Mouse (Mus musculus): ENCODE data around the gene Ccnk. TPM values are rescaled to one million over a fixed set of nuclear protein-coding genes. Genes with fewer than 3 reads are reported as not detected.

Gene Ccnk
- polyA plus RNA-seq, 1 experiment from 2014 or later = 3.3 TPM

DNA sequence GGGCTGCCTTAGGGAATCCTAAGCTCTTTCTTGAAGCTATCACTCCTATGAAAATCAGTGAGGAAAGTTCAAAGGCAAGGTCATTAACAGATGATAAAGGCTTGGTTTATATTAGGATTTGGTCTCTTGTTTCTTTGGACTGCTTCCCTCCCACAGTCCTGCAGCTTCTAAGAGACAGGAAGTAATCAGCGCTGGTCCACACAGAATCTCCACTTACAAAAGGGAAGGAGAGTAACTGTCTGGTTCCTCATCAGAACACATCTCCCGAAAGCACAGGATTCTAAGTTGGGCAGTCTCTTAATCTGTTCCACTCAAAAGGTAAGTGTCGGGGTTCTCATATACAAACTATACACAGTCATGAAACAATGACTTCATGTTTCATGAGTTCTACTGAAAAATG, 10.5 kb upstream of the Ccnk start:
- Histone ChIP-seq H3K4me2 (no peak overlapping the region), H3K36me3 (peaks cover 5% of the 10 kb centered on the region; the same call in 1 of the 2 replicates), H3K9ac (replicated peaks) (no peak overlapping the region), H3K27me3 (no peaks in the 10 kb centered on the region), H3K4me3 (replicated peaks) (no peak overlapping the region), H3K4me1 (replicated peaks) (0 out of 2 replicates have a peak, but pooled peaks cover 3% of the 10 kb centered on the region), H3K9me3 (no peaks in the 10 kb centered on the region), H3K27ac (no peak overlapping the region)
- WGBS = 62% methylated on average over 3 of the region's 3 CpGs
- no peak for ATAC-seq (ENCODE audit: insufficient number of reproducible peaks, insufficient read depth, low FRiP score, low TSS enrichment, low read depth)

DNA sequence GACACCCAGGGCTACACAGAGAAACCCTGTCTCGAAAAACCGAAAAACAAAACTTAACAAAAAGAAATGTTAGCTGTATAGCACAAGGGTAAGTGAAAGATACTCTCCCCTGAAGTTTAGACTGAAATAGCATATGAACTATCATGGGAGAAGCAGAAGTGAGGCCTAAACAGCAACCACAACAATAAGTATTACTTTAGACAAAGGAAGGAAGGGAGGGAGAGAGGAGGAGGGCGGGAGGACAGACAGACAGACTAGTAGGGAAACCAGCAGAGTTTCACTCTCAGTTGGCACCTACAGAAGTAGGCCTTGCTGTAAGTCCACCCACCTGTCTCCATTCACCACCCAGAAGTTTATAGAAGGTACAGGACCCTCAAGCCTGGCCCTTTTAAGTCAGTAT, 8.9 kb upstream of the Ccnk start:
- Histone ChIP-seq H3K27me3 (no peaks in the 10 kb centered on the region), H3K9me3 (no peaks in the 10 kb centered on the region), H3K4me2 (no peak overlapping the region), H3K27ac (no peak overlapping the region), H3K4me3 (replicated peaks) (no peak overlapping the region), H3K36me3 (no peaks in the 10 kb centered on the region), H3K4me1 (replicated peaks) (peaks cover 10% of the 10 kb centered on the region; the same call in 1 of the 2 replicates), H3K9ac (replicated peaks) (no peak overlapping the region)
- WGBS = 92% methylated on average over 3 of the region's 3 CpGs
- ATAC-seq (ENCODE audit: insufficient number of reproducible peaks, insufficient read depth, low FRiP score, low TSS enrichment, low read depth) = no peak

DNA sequence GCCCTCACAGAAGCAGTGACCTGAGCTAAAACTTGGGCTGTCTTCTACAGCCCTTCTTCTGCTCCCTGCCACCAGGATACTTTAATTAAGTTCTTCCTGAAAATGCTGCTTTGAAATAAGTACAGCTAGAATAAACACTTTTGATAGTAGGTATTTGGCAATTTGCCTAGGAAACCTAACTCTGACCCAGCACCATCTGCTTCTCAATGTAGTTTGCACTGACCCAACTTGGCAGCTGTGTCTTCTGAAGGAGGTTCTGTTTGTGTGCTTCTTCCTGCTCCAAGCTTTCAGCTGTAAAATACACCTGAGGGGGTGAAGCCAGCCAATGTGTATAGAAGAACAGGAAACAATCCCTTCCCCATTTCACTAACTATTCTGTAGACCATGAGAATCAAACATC, 8.0 kb upstream of the Ccnk start:
- no peak for ATAC-seq (ENCODE audit: insufficient number of reproducible peaks, insufficient read depth, low FRiP score, low TSS enrichment, low read depth)
- H3K27me3 ChIP-seq = no peaks in the 10 kb centered on the region
- H3K36me3 ChIP-seq = no peaks in the 10 kb centered on the region
- no peak overlapping the region for H3K9ac ChIP-seq (replicated peaks)
- H3K4me2 ChIP-seq = no peak overlapping the region
- no peaks in the 10 kb centered on the region for H3K9me3 ChIP-seq
- no peak overlapping the region for H3K4me3 ChIP-seq (replicated peaks)
- H3K4me1 ChIP-seq (replicated peaks) = peaks cover 12% of the 10 kb centered on the region
- no peak overlapping the region for H3K27ac ChIP-seq

DNA sequence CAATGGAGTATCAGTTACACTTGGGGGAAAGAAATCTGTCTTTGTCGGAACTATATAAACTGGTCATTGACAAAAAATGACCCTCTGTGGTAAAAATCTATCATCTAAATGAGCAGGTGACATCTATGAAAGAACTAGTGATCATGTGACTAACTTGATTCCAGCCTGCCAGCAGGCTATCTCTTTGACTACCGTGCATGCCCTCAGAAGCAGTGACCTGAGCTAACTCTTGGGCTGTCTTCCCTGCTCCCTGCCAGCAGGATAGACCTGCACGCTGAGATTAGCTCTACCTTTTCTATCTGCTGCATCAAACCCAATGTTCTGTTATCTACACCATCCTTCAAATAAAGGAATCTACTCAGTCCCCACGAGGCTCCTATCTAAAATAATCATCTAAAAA, 6.7 kb upstream of the Ccnk start:
- no peak for ATAC-seq (ENCODE audit: insufficient number of reproducible peaks, insufficient read depth, low FRiP score, low TSS enrichment, low read depth)
- WGBS = 79% methylated on average over 4 of the region's 4 CpGs
- Histone ChIP-seq H3K9ac (replicated peaks) (no peak overlapping the region), H3K36me3 (no peaks in the 10 kb centered on the region), H3K4me1 (replicated peaks) (peaks cover 25% of the 10 kb centered on the region), H3K4me2 (no peak overlapping the region), H3K27me3 (no peaks in the 10 kb centered on the region), H3K9me3 (no peaks in the 10 kb centered on the region), H3K27ac (no peak overlapping the region), H3K4me3 (replicated peaks) (no peak overlapping the region)

DNA sequence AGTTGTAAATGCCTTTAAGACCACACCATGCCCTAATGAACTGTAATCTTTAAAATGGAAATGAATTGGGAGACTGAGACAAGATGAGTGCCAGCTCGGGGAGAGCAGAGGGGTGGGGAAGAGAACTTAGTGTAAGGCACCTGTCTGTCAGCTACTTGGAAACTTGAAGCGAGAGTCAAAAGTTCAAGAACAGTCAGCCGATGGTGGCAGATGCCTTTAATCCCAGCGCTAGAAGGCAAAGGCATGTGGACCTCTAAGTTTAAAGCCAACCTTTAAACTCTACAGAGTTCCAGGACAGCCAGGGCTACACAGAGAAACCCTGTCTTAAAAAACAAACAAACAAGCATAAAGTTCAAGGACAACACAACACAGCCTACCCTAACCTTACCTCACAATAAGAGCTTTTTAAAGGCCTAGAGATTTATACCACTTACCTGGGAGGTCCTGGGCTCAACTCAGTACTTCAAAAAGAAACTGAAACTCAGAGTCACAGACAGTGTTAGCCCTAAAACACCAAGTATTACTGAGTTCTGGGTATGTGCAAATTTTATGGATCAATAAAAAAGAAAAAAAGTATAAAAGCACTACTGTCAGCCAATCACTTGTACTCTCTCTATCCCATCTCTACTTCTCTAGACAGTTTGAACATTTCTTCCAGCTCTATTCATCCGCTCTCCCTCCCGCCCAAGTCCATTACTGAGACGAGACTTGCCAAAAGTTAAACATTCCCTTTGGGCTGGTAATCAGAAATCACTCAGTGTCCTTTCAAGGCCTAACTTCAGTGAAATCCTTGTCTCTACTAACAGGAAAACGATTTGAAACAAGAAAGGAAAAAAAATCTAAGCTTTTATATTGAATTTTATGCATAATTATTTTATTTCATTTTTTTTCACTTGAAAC, 4.5 kb upstream of the Ccnk start:
- Histone ChIP-seq H3K27me3 (no peaks in the 10 kb centered on the region), H3K27ac (no peak overlapping the region), H3K9me3 (no peaks in the 10 kb centered on the region), H3K4me1 (replicated peaks) (peaks cover 31% of the 10 kb centered on the region), H3K4me2 (no peak overlapping the region), H3K4me3 (replicated peaks) (no peak overlapping the region), H3K9ac (replicated peaks) (no peak overlapping the region), H3K36me3 (no peaks in the 10 kb centered on the region)
- ATAC-seq (ENCODE audit: insufficient number of reproducible peaks, insufficient read depth, low FRiP score, low TSS enrichment, low read depth) = no peak
- 66% methylated on average over 8 of the region's 8 CpGs for WGBS

DNA sequence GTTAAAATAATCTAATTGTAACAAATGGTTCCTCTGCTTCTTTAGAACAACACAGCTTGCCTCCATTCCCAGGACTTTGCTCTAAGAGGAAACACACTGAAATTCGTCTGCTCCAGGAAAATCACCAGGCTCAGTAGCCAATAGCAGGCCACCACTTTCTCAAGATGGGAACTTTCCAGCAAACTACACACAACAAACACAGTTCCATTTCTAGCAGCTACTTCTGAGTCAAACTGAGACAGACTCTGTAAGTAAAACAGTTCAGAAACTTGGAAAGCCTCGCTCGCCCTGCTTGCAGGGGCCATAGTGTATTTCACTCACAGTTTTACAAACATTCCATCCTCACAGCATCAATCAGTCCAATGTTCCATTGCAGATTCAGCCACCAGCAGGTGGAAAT, 3.0 kb upstream of the Ccnk start:
- H3K36me3 ChIP-seq = no peaks in the 10 kb centered on the region
- no peaks in the 10 kb centered on the region for H3K27me3 ChIP-seq
- H3K9ac ChIP-seq (replicated peaks) = no peak overlapping the region
- peaks cover 42% of the 10 kb centered on the region for H3K4me1 ChIP-seq (replicated peaks)
- no peak for ATAC-seq (ENCODE audit: insufficient number of reproducible peaks, insufficient read depth, low FRiP score, low TSS enrichment, low read depth)
- H3K4me2 ChIP-seq = peak overlapping the region; percentile 10; the same call in 1 of the 2 replicates
- no peak overlapping the region for H3K4me3 ChIP-seq (replicated peaks)
- no peaks in the 10 kb centered on the region for H3K9me3 ChIP-seq
- WGBS = 73% methylated on average over 3 of the region's 3 CpGs
- no peak overlapping the region for H3K27ac ChIP-seq

DNA sequence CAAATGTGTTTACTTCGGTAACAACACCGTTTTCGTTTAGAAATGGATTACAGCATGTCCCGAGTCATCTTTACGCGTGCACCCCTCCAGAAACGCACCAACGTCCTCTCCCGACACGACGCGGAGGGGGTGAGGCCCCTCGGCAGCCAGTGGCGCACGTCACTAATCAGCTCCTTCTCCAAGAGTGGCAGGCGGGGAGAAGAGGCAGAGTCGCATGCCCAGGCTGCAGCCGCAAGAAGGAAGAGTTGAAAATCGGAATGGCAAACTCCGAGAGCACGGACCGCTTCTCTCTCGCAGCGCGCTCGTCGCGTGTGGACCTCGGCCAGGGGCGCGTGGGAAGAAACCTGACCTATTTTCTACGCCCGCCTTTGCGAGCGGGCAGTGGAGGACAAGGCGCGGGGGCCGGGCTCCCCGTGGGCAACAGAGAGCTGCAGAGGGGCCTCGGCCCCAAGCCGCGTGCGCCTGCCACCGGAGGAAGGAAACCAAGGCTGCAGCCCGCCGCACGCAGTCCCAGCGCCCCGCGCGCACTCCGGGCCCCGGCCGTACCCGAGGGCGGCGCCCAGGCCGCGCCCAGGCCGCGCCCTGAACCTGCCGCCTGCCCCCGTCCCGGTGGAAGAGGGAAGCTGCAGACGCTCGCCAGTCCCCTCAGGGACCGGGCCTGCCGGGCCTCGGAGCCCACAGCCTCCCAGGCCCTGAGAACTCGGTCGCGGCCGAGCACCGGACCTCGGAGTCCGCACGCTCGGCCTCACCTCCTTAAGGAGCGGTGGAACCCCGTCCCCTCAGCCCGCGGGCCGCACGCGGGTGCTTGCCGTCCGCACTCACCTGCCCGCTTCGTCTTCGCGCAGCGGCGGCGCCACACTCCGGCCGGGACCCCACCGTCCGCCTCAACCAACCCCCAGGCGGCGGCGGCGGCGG, 791 bp upstream of the Ccnk start:
- Histone ChIP-seq H3K27me3 (no peaks in the 10 kb centered on the region), H3K9ac (replicated peaks) (peak overlapping the region; percentile 94), H3K4me1 (replicated peaks) (peaks cover 39% of the 10 kb centered on the region), H3K27ac (peak overlapping the region; percentile 87), H3K4me2 (peak overlapping the region; percentile 85), H3K36me3 (peaks cover 20% of the 10 kb centered on the region), H3K9me3 (no peaks in the 10 kb centered on the region), H3K4me3 (replicated peaks) (peak overlapping the region; percentile 97)
- ATAC-seq (ENCODE audit: insufficient number of reproducible peaks, insufficient read depth, low FRiP score, low TSS enrichment, low read depth) = no peak; the same call in 1 of the 2 replicates
- WGBS = under 1% methylated on average over 98 of the region's 103 CpGs

DNA sequence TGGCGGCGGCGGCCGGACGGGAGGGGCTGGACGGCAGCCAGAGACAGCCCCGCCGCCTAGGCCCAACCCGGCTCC, 296 bp upstream of the Ccnk start, which contains the start of gene Setd3:
TSS of gene Setd3 (minus strand) at position 69 of the 75 bp plus-strand sequence.
- 0% methylated on average over 8 of the region's 9 CpGs for WGBS
- Histone ChIP-seq H3K36me3 (peaks cover 24% of the 10 kb centered on the region), H3K9ac (replicated peaks) (peak within 1 kb of the TSS; percentile 94), H3K4me1 (replicated peaks) (peaks cover 39% of the 10 kb centered on the region), H3K27me3 (no peaks in the 10 kb centered on the region), H3K4me2 (peak within 1 kb of the TSS; percentile 85), H3K4me3 (replicated peaks) (peak within 1 kb of the TSS; percentile 97), H3K9me3 (no peaks in the 10 kb centered on the region), H3K27ac (peak within 1 kb of the TSS; percentile 87)
- ATAC-seq (ENCODE audit: insufficient number of reproducible peaks, insufficient read depth, low FRiP score, low TSS enrichment, low read depth) = no peak

DNA sequence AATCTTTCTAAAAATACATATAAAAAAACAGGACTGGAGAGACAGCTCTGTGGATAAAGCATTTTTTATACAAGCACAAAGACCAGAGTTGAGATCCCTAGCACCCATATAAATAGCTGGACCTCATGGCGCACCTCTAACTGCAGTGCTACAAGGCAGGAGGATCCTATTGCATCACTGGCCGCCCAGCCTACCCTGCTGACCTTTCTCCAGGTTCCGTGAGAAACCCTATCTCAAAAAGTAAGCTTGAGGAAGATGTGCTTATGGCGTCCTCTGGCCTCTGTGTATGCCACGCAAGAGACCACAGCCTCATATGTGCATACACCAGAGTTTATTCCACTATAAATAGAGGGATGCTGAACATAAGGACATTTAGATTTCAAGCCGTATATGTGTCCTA, 2.3 kb downstream of the Ccnk start:
- Histone ChIP-seq H3K27me3 (no peaks in the 10 kb centered on the region), H3K4me1 (replicated peaks) (peaks cover 25% of the 10 kb centered on the region), H3K9ac (replicated peaks) (no peak overlapping the region), H3K27ac (no peak overlapping the region), H3K4me2 (no peak overlapping the region), H3K4me3 (replicated peaks) (no peak overlapping the region), H3K9me3 (no peaks in the 10 kb centered on the region), H3K36me3 (peaks cover 46% of the 10 kb centered on the region)
- WGBS = 93% methylated on average over 6 of the region's 6 CpGs
- ATAC-seq (ENCODE audit: insufficient number of reproducible peaks, insufficient read depth, low FRiP score, low TSS enrichment, low read depth) = no peak

DNA sequence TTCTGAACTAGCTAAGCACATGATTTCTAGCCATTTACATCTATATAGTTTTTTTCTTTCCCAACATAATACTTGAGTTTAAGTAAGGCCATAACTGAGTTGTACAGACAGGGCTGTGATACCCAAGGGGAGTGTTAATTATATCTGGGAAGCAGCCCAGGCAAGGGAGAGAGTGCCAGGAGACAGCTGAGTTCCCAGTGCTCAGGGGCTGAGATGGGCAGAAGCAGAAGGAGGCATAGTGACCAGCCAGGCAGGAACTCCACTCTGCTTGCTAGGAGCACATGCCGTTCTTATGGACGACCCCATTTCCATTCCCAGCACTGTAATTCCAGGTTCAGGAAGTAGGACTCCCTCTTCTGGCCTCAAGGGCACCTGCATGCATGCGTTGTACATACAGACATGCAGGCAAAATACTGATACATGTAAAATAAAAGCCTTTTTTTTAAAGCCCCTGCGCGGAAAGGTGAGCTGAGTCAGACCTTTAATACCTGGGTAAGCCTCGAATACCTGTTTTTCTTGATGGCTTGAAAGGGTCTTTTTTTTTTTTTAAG, 8.2 kb downstream of the Ccnk start:
- no peaks in the 10 kb centered on the region for H3K9me3 ChIP-seq
- H3K4me3 ChIP-seq (replicated peaks) = no peak overlapping the region
- no peak for ATAC-seq (ENCODE audit: insufficient number of reproducible peaks, insufficient read depth, low FRiP score, low TSS enrichment, low read depth)
- H3K36me3 ChIP-seq = peaks cover 93% of the 10 kb centered on the region
- H3K9ac ChIP-seq (replicated peaks) = no peak overlapping the region
- H3K27ac ChIP-seq = no peak overlapping the region
- H3K4me1 ChIP-seq (replicated peaks) = no peaks in the 10 kb centered on the region
- no peaks in the 10 kb centered on the region for H3K27me3 ChIP-seq
- 89% methylated on average over 6 of the region's 6 CpGs for WGBS
- no peak overlapping the region for H3K4me2 ChIP-seq

DNA sequence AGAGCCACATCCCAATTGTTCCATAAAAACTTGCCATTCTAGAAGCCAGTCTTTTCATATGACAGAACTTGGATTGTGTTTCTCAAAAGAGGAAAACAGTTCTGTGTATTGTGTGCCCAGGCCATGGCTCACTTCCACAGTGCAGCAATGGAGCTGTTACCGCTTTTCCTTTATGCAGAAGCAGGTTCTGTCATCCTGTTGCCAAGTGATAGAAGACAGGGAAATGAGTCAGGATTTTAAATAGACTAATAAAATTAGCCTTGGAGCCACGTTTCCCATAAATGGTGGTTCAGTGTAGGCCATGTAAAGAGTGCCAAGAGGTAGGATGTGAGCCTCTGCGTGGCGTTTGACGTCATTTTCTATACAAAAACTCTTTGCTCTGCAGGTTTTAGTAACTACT, 14.5 kb downstream of the Ccnk start:
- H3K9ac ChIP-seq (replicated peaks) = no peak overlapping the region
- no peak overlapping the region for H3K4me3 ChIP-seq (replicated peaks)
- peaks cover 100% of the 10 kb centered on the region for H3K36me3 ChIP-seq
- no peak overlapping the region for H3K27ac ChIP-seq
- no peak for ATAC-seq (ENCODE audit: insufficient number of reproducible peaks, insufficient read depth, low FRiP score, low TSS enrichment, low read depth)
- no peak overlapping the region for H3K4me2 ChIP-seq
- no peaks in the 10 kb centered on the region for H3K4me1 ChIP-seq (replicated peaks)
- H3K27me3 ChIP-seq = no peaks in the 10 kb centered on the region
- 75% methylated on average over 5 of the region's 5 CpGs for WGBS
- H3K9me3 ChIP-seq = no peaks in the 10 kb centered on the region
